Mouse (Mus musculus) embryo, embryonic 10 days (tissue): Measurements from ENCODE around the gene Iqsec1.

Source experiments
- DNase-seq: peaks from one replicate; pipeline ENCODE4 v3.0.0-alpha.2; 2015; ENCODE audit warnings: low spot score

Iqsec1 gene

DNA sequence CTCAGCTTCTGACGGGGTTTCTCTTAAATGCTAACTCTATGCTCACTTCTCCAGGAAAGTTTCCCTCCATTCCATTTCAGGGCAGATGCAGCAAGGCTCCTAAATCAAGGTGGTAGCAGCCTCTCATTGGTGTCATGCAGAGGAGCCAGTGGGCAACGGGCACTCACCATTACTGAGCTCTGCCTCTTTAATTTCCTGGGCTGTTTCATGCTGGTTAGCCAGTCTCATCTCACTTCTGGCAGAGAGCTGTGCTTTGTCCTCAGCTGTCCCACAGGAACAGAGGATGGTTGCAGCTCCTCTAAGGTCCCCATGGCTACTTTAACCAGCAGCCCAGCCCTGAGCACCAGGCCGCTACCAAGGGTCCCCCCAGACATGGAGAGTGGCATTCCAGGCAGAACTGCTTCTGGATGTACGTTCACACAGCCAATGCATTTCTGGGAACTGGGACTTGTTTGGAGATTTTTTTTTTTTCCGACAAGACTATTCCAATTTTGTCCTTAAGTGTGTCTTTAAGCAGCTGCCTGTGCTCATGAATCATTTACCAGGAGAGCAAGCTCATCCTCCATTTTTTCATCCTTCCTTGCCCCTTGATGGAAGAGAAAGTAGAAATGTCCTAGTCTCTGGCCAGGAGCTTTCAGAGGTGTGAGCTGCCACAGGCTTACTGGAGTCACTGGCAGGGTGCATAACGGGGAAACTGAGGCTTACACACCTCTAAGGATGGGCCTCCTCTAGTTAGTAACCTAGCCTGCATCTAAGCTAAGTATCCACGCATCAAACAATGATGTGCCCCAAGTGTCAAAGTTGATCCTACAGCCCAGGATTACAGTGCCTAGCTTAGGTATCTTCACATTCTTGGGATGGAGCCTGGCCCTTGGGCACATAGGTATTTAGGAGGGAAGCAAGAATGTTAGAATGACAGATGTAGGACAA, 98.9 kb downstream of the Iqsec1 start:
- DNase-seq: no peak

DNA sequence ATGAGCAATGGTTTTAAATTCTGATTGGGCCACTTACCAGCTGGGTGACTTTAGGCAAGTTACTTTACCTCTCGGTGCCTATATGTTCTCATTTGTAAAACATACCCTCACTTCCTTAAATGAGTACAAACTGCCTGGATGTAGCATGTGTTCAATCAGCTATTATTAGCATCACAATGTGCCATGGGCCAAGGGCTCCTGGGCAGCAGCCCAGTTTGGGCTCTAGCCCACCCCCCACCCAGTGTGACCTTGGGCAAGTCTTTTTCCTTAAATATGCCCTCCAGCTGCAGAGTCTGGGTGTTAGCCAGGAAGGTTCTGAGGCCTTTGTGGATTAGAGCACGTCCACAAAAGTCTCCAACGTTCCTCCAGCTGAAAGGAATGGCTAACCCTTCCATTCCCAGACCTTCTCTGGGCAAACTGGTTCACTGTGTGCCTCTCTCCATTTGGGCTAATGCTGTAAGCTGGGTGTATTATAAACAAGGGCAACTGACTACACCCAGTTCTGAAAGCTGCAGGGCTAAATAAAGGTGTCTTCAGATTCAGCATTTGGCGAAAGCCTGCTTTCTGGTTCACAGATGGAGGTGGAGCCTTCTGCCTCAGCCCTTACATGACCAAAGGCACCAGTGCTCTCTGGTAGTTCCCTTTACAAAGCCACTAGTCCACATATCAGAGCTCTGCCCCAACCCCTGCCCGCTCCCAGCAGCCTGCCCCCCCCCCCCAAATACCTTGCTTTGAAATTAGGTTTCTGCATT, 101.3 kb downstream of the Iqsec1 start:
- DNase-seq: no peak

DNA sequence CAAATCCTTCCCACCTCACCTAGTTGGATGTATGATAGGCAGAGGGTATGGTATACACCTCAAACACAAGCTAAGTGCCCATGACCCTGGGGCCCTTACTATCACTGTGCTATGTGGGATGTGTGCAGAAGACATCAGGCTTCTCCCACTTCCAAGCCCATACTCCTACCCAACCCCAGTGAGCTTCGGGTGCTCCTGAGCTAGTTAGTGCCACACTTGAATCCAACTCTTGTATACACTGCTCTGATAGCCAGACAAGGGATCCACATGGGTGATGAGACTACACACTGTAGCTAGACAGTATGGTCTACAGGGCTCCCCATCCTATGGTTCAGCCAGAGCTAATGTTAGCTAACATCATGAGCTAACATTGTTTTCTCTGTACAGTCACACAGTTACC, 102.9 kb downstream of the Iqsec1 start:
- no peak for DNase-seq

DNA sequence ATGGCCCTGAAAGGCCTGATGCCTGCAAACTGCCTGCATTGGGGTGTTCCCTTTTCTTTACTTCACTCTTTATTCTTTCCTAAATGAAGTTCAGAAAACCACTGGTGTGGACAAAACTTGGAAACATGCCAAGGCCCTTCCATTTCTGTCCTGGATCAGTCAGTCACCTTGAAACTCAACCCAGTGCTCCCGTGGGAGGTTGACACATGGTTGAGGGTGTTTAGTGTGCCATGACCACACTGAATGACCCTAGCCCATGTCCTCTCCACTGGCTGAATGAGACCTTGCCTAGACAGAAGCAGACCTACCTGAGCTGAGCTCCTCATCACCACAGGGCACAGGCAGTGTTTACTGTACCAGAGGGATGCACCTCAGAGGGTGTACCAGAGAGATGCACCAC, 103.9 kb downstream of the Iqsec1 start:
- no peak for DNase-seq

DNA sequence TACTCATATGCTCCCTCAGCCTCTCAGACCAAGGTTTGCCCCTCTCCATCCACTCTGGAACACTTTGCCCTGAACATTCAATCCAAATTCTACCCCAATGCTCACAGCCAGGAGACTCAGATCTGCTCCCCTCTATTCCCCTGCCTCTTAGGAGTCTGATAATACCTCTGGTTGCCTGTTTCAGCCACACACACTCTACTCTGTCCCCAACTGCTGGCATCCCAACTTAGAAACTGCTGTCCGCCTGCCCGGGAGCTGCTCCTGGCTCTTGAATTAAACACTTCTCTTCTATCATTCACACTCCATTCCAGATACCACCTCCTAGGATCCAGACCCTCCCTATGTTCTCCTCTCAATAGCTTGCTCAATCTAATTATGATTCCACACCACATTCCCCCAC, 107.5 kb downstream of the Iqsec1 start:
- no peak for DNase-seq

DNA sequence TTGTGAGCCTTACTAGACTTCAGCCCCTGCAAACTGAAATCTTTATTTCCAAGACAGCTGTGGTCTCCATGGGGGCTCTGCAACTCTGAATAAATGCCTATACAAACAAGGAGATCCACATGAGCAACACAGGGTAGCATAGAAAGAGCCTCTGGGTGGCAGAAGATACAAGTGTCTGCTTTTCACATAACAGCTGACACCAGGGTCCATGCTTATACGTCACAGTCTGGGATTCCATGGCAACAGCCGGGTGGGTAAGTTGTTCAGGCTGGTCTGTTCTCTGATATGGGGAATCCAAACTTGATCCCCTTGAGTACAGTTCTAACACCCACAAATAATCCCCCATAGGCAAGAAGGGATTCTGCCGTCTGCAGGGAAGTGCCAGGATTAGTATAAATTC, 108.1 kb downstream of the Iqsec1 start:
- no peak for DNase-seq

DNA sequence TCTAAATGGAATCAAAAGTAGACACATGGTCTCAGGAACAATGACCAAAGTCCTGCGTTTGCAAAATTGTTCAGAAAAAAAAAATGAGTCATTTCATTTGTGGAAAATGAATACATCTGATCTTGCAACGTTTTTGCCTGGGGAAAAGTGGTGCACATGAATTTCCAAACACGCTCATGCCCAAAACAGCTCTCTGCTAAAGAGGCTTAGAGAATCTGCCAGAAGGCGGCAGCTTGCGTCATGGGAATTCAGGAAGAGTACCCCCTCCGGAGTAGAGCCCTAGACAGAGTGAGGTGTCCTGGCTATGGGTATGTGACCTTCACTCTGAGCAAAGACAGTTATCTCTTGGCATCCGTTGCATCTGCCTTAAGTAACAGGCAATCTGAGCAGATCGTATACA, 116.9 kb downstream of the Iqsec1 start:
- no peak for DNase-seq

DNA sequence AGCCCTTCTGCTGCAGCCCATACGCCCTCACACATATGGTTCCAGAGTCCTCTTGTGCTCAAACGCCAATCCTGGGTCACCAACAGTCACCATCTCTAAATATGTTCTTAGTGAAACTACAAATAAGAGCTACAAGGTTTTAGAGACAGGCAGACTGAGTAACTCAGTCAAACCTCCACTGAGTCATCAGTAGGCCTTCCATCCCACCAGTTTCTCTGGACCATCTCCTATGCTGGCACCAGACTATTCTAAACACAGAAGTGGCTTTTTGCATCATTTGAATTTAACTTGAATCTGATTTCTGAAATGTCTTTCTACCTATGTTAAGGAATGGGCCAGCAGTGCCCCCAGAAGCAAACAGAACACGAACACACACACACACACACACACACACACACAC, 120.5 kb downstream of the Iqsec1 start:
- no peak for DNase-seq

DNA sequence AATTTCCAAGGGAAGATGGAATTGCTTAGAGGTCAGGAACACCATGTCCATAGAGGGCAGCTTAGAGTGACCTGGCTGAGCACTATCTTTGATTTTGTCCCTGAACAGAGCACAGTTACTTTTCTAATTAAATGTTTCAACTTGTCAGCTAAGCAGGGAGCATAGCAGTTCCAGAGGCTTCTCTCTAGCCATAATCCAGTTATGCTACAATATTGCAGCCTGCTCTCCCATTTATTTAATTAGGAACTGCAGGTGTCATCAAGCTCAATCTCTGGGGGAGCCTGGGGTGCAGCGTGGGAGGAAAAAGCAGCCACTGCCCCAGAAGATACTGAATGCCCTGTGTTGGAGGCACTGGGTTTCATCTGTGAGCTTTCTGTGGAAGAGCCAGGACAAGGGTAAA, 127.1 kb downstream of the Iqsec1 start:
- DNase-seq: no peak

DNA sequence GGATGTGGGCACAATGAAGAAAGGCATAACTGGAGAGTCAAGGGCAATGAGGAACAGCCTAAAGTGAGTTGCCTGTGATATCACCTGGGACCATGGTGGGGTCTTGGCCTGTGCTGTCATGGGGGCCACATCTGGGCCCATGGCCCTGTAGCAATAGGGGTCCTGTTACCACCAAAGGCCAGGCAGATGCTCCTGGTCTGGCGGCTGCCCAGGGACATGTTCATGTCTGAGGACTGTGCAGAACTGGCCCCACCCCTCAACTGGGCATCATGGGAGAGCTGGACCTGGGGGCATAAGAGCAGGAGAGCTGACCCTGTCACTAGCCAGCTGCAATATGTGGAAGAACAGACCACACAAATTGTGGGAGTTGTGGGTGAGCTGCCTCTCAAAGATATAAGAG, 130.6 kb downstream of the Iqsec1 start:
- DNase-seq: no peak

DNA sequence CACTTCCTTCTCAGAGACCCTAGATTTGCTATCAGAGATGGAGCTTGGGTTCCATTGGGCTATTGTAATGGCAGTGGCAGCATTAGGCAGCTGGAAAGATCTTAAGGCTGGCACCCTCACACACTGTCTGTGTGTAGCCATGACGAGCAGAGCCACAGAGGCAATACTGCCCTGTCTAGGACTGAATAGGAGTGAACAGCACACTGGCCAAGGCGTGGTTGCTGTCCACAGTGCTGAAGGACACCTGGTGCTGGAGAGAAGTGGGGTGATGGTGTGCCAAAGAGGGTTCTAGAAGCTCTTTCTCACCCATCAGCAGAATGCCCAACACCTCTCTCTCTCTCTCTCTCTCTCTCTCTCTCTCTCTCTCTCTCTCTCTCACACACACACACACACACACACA, 136.1 kb downstream of the Iqsec1 start:
- peak; percentile 63 for DNase-seq

DNA sequence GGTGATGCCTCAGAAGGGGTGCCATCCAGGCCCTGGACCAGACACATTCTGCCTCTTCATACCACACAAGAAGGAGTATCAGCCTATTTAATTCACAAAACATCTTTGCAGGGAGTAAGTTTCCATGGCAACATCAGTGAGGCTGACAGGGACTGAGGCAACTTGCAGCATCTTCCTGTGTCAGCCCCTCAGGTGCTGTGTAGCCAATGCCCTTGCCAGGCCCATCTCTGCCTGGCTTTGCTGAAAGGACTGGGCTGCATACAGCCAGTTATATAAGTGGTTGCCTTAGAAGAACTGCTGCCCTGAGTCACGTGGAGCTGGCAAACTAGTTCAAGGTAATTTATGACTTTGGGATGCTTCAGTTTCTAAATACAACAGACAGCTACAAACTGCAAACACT, 140.4 kb downstream of the Iqsec1 start:
- no peak for DNase-seq

DNA sequence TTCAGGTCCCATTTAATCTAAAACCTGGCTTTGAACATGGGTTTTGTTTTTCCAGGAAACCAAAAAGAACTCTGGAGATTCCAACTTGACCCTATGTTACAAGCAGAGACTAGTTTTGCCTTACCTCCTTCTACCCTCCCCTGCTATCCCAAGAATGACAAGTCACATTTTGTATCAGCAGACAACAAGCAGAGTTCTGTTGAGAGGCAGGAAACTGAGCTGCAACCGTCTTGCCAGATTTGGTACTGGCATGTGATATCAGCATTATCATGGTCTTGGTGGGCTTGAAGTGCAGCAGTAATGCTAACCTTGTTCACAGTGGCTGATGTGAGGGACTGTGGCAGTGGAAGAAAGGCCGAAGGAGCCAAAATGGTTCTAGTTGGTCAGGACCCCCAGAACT, 141.0 kb downstream of the Iqsec1 start:
- DNase-seq: no peak

DNA sequence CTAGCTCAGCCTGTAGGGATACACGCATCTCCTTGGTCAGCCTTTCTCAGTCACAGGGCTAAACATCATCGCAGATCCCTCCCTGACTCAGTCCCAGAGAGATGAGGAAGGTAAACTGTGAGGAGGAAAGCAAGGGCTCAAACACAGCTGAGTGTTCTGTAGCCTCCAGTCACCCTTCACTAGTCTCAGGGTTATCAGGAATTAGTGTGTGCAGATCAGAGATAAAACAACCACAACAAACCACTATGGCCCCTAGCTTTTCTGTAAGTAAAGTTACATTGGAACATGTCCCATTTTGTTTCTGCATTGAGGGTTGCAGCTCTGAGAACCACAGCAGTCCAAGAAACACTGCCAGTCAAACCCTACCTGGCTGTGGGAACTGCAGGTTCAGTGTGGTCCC, 148.5 kb downstream of the Iqsec1 start:
- no peak for DNase-seq

DNA sequence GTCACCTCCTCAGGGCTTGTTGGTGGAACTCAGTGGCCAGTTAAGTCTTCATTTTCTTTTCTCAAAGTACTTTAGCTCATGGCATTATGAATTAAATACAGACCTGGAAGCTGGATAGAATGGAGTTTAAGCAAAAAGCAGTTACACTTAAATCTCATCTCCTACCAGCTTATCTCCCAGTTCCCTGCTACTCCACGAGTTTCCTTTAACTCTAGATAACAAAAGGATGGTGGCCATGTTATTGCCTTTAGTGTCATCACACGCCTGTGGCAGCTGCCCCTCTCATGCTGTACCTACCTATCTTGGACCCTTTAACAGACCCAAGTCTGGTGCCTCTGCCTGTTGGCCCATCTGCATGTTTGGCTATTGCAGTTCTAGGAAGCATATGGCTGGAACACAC, 151.7 kb downstream of the Iqsec1 start:
- no peak for DNase-seq

DNA sequence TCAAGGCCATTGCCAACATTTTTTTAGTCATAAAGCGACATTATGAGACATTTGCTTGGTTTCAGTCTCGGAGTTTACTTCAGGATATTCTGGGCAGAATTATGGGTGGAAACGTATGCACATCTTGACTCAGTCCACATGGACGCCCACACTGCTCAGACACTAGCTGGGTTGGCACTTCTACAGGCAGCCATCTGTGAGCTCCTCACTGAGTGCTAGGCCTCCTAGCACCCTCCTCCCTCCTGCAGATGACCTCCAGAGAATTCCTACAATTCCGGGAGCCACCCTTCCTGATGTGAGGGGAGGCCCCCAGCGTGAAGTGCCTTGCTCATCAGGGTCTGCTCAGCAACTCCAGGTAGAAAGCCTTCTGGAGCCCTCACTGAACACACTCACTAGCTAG, 158.9 kb downstream of the Iqsec1 start:
- DNase-seq: no peak

DNA sequence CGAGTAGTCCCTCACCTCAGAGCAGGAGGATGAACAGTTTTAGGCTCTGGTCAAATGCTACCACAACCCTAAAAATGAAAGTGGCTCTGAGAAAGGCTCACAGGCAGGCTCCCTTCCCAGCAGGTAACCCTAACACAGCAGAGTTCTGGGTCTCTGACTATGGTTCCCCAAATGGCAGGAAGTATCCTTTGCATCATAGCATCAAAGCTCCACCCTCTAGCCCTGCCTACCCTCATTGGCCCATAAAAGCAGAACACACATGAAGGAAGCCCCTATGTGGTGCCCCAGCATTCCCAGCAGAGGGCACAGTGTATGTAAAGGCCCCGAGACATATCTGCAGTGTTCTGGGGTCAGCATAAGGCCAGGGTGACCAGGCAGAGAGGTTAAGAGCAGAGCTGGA, 163.4 kb downstream of the Iqsec1 start:
- DNase-seq: no peak

DNA sequence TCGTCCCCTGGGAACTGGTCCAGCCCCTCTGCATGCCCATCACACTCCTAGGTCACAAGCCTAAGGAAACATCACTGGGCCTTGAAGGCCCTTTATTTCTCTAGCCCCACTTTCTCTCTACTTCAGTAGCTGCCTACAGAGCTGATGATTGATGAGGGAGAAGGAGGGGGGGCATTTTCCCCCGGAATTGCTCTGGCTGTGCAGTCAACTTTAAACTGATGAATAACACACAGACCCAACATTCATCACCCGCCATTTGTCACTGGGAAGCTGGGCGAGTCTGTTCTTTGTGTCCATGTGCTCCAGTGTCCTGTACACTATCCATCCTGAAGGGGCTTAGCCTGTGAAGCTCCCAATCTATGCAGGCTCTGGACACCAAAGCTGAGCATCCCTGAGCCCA, 165.2 kb downstream of the Iqsec1 start:
- peak; percentile 57 for DNase-seq

DNA sequence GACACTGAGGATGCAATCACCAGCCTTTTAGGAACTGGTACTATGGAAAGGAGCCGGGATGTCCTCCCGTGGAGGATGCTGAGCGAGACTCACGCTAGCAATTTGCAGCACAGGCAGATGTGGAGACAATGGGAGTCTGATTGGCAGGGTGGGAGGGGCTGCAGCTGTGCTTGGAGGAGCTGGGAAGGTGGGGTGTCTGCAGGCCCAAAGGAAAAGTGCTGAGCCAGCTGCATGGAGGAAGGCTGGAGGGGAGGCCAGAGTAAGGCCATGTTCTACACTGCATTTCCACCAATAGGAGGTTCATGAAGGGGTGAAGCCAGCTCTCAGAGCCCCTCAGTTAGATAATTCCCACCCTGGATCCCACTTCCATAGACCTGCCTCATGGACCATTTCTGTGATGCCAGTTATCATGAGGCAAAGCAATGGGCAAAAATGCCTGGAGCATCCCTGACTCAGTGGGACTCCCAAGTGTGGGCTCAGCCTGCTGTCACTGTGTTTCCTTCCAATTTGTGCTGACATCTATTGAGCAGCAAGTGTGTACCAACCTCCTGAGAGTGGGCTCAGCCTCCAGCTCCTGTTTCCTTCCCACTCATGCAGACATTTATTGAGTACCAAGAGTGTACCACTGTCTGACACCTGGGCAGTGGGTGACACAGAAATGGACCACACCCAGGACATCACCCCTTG, 166.4 kb downstream of the Iqsec1 start:
- peak; percentile 24 for DNase-seq

DNA sequence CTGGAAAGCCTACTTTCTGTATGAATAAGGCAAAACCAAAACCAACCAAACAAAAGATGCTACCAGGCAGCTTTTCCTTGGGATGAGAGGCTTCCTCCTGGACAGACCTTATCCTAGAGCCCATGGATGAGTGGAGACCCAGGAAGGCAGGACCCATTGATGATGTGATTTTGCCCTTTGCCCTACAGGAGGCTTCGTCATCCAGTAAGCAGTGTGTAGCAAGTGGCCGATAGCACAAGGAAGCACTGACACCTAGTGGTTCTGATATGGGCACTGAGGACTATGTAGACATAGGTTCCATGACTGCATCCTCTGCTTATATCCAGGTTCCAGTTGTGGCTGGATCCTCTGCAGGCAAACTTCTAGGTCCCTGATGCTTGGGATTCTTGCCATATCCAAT, 168.6 kb downstream of the Iqsec1 start:
- peak; percentile 43 for DNase-seq

DNA sequence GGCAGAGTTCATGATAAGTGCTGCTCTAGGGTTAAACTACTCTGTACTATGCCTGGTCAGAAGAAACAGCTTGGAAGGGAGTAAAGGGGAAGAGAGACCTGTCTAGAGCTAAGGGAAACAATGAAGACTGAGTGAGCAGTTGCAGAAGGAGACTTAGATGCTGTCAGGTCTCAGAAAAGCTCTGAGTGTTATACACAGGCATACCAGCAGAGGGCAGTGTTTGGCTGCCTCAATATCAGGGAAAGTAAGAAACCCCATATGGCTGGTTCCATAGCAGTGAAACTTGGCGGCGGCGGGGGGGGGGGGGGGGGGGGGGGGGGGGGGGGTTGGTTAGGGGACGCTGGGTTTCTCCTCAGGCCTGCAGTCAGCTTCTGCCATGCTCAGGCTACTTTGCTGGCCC, 169.5 kb downstream of the Iqsec1 start:
- DNase-seq: peak; percentile 80

DNA sequence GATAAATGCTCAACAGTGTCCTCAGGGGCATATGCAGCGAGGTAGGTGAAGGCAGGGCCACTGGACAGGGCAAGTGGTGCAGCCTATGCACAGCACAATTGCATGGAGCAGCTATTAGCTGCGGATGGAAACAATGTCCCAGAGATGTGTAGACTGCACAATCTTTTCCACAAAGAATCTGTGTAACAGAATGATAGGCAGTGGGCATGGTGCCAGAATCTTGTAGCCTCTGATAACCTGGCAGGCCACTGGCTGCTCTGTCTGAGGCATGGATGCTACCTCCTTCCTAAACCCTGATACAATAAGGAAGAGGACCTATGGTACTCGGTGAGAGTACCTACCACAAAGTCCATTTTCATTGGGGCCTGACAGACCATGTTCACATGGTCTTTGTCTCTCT, 171.9 kb downstream of the Iqsec1 start:
- DNase-seq: no peak

DNA sequence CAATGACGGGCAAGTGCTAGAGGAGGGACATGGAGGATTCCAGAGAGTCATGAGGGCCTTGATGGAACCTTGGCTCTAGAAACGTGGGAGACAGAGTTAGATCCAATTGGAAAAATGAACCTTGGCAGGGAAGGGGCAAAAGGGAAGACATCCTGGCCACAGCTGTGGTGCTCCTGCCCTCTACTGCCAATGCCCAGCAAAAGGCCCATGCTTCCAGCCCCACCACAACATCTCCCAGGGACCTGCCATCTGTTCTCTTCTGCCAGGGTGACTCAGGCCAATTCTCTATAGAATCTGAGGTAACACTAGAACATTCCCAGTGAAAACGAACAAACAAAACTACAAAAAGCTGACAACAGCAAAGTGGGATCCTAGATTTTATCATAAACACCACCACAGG, 173.1 kb downstream of the Iqsec1 start:
- no peak for DNase-seq
